Mouse (Mus musculus): ENCODE data around the gene Ndufa4l2. TPM values are rescaled to one million over a fixed set of nuclear protein-coding genes. Genes with fewer than 3 reads are reported as not detected.

Gene Ndufa4l2
- 10 to 100 TPM; 17.2 to 26.5 (median 21.6) TPM for total RNA-seq (2022)

DNA sequence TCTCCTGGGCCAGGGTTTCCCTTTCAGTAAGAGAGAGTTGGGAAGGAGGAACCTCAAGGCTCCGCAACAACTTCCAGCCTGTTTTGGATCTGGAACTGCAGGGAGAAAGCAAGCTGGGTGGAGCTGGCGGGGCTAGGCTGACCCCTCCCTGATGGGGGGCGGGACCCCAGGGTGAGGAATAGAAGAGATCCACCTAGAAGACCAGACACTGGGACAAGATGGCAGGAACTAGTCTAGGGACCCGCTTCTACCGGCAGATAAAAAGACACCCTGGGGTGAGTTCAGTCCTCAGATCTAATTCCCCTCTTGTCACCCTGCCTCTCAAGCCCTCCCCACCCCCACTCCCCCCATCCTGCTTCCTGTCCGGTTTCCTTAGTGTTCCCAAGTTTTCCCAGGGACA lies at the start of gene Ndufa4l2:
Ndufa4l2 (plus strand) TSS at position 204 of the 400 bp plus-strand sequence.
- peak; percentile 75 for DNase-seq (ENCODE audit: low spot score)

DNA sequence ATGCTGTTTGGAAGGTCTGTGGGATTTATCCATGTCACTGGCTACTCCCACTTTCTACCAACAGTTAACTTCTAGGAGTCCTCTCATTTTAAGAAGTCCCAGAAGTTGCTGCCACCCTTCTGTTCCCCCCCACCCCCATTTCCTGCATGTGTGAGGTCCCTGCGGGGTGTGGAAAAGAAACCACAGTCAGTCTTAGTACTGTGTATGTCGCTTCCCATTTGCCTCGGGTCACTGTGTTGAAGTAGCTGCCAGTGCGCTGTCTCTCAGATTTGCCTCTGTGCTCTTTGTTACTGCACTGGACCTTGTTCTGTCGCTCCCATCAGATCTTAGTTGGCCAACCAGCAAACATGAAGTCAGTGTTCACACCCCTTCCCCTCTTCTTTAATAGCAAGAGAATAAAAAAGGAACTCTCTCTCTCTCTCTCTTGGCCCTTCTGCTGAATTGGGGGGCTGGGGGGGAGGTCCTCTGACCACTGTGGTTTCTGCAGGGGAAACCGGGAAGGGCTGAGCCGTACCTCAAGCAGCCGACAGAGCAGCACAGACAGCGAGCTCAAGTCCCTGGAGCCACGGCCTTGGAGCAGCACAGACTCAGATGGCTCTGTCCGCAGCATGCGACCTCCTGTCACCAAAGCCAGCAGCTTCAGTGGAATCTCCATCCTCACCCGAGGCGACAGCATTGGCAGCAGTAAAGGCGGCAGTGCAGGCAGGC lies 43.3 kb upstream of the Ndufa4l2 start:
- no peak for DNase-seq (ENCODE audit: low spot score)

DNA sequence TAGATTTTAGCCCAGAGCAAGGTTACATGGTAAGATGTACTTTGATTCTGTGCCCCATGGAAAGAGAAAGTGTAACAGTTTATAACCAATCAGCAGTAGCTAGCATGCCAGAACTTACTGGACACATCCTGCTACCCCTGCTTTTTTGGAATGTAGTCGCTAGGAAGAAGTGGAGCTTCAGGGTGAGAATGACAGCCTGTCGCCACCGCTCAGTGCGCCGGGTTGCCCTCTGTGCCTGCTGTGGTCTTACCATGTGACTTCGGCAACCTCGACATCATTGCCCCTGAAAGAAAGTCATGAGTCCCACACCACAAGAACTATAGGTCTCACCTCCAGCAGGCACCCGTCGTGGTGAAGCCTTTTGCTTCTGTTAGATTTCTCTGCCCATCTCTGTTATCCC lies 42.0 kb upstream of the Ndufa4l2 start:
- DNase-seq (ENCODE audit: low spot score): no peak

DNA sequence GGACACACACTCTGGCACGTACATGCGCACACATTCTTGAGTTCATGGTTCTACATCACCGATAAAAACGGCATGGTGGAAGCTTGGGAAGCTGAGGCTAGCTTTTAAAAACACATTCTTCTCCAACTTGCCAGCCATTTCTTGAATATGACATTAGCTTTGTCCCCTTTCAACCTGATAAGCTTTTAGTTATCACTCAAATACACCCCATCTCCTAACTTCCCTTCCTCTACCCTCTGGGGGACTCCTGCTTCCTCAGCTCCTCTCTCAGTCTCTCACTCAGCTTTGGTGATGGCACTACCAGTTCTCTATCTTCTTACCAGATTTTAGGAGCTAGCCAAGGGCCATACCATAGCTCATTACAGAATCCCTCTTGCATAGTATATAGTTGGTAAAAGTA lies 39.6 kb upstream of the Ndufa4l2 start:
- no peak for DNase-seq (ENCODE audit: low spot score)

DNA sequence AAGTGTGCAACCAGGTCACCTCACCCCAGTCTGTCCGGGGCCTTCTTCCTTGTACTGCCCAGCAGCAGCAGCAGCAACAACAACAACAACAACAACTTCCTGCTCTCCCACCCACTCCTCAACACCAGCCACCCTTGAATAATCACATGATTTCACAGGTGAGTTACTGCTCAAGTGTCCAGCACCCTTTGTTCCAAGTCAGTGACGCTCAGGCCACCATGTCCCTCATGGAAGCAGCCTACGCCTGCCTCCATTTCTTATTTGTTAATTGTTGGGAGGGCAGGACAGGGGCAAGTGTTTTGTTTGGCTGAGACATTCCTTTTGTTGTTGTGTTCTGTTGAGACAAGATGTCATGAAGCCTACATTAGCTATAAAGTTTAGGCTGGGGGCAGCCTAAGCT lies 38.2 kb upstream of the Ndufa4l2 start:
- DNase-seq (ENCODE audit: low spot score): no peak

DNA sequence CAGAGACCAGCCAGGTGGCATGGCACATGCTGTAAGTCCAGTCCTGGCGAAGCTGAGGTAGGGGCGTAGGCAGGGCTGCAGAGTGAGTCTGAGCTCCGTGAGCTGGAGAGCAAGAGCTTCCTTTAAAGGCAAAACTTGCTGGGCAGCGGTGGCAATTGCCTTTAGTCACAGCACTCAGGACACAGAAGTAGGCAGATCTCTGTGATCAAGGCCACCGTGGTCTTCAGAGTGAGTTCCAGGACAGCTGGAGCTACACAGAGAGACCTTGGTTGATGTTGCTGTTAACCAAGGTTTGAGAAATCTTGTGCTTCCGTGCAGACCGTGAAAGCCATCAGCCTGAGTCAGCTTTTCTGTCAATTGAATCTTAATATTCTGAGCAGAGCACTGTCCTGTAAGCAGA lies 37.5 kb upstream of the Ndufa4l2 start:
- no peak for DNase-seq (ENCODE audit: low spot score)

DNA sequence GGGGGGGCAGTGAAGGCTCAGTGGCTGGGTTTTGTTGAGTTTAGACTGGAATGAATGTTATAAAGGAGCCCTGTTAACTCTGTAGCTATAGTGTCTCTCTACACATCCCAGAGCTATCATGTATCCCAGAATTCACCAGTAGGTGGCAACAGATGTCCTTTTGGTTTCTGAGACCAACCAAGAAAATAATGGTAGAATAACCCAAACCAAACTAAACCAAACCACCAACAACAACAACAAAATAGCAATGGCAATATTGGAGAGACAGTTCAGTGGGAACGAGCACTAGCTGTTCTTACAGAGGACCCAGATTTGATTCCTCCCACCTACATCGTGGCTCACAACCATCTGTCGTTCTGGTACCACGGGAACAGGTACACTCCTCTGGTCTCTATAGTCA lies 35.6 kb upstream of the Ndufa4l2 start:
- peak; percentile 22 for DNase-seq (ENCODE audit: low spot score)

DNA sequence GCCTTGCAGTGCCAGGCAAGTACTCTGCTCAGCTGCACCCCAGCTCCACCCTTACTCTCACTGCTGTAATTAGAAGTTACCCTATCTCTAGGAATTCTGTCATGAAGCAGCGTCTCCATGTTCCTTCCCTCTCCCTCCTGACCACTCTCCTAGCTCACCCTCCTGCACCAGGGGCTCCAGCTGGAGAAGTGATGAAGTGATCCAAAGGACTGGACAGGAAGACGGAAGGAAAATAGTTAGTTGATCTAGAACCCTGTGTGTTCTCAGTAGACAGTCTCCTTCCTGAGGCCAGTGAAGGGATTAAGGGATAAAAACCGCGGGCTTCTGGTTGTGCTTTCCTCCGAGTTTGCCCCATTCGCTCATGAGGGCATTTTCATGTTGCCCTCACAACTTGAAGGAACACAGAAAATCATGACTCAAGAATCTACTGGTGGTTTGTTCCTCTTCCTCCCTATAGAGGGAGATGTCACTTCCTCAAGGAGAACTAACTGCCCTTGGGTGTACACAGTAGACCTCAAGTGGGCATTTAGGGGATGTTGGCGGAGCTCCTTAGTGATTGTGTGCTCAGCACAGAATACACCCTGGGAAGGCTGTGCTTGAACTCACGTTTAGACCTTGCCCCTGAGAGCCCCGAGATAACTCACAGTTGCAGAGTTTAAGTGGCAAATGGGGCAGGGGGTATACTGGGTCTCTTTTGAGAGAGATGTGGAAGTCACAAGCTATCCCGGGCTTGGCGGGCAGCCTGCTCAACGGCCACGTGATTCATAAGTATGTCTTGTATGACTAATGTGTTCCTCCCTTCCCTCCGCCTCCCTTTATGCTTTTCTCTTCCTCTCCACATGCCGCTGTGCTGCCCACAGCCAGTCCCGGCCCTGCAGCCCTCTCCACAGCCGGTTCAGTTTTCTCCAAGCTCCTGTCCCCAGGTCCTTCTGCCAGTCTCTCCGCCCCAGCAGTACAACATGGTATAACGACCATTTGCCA lies 33.6 kb upstream of the Ndufa4l2 start:
- peak; percentile 46 for DNase-seq (ENCODE audit: low spot score)

DNA sequence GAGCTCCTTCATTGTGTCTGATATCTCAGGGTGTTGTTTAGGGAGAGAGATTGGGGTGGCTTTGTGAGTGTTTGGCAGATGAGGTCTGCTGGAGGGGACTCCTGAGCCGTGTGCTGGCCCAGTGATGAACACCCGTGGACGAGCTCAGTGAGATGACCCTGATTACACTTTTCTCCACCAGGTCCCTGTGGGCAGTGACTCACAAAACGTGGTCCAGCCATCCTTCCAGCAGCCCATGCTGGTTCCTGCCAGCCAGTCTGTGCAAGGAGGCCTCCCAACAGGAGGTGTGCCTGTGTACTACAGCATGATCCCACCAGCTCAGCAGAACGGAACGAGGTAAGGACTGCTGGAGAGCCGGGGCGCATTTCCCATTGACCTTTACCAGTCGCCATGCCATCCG lies 29.5 kb upstream of the Ndufa4l2 start:
- no peak for DNase-seq (ENCODE audit: low spot score)

DNA sequence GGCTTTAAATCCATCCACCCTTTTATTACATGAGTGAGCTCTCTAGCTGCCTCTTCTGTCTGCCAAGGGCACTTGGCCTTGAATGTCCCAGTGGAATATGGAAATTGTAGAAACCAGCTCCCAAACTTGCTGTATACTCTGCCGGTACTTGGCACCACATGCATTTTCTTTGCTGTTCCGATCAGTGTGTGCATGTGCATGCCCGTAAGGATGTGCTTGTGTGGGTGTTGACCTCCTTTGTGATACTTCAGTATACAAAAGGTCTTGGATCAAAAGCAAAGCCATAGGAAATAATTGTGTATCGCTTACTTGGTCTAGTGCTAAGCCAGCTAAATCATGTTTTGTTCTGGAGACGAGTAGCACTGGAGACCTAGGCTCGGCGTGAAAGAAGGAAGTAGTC lies 25.9 kb upstream of the Ndufa4l2 start:
- no peak for DNase-seq (ENCODE audit: low spot score)

DNA sequence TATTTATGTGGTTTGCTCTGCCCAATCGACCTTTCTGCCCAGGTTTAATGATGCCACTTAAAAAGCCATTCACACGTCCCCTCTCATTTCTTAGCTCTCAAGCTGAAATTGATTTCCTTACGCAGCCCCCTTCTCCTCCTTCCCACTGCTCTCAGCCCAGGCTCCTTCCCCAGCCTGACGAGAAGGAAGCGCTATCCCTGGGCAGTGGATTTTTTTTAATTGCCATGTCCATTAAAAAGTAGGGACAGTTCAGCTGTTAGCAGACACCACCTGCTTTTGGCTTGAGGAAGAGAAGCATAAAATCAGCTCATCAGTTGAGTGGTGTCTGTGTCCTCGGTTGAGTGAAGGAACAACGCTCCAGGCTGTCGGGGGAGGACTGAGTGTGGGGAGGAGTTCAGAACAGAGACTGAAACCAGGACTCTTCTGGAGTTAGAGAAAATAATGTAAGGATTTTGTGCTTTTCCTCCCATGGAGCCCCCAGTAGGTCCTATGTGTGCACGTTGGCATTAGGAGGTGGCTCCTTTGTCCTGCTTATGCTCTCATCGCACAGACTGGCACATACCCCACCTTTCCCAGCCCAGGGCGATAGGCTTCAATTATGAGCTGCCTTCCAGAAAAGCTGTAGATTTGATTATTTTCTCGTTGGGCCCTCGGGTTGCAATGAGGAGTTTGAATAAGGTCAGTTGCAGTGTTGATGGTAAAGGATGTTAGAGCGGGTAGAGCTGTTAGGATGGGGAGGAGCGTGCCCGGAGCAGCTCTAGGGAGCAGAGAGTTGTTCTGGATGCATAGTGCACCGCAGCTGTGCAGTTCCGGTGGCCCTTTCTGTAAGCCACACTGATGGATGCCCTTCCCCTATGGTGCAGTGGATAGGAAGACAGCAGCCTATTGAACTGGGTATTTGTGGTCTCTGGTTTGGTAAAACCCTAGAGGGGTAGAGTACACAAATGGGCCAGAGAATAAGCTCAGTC lies 24.3 kb upstream of the Ndufa4l2 start:
- no peak for DNase-seq (ENCODE audit: low spot score)

DNA sequence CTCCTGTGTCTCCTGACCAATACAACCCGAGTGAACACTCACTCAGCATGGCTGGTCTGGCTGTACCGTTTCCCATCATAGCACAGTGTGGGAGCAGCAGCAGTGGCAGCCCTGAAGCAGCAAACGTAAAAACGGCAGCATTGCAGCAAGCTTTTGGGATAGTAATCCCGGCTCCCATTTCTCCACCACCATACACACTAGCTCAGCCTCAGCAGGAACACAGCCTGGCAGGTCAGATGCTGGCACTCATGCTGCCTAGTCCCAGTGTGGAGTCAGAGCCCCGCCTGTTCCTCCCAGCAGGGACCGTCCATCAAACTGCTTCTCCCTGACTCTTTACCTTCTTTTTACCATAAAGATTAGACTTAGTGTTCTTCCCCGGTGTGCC lies 23.6 kb upstream of the Ndufa4l2 start:
- no peak for DNase-seq (ENCODE audit: low spot score)

DNA sequence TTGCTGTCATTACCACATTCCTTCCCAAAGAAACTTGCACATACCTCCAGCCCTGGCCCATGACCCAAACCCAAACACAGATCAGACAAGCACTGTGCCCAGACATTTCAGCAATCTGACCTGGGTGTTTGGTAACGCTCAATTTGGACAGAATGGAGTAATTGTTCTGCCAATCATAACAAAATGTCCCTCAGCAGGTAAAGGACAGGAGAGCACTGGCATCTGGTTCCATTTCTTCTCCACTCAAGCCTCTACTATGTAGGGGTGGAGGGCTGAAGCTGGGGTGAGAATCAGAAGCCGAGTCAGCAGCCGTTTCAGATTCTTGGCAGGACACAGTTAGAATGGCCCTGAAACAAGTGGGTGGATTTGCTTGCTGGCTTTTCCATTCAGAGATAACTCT lies 22.6 kb upstream of the Ndufa4l2 start:
- DNase-seq (ENCODE audit: low spot score): no peak

DNA sequence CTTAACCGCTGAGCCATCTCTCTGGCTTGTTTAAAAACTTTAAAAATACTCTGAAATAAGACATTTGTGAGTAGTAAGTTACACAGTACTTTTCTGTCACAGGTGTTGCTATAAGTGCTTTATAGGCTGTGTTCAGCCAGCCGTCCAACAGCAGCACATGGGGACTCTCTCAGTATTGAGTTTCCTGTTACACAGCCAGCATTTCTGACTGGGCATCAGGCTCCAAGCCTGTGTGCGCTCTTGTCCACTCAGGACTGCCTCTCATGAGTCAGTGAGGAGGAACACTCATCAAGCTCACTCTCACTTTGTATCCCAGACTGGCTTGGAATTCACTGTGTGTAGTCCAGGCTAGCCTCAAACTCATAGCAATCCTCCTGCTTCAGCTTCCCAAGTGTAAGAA lies 18.6 kb upstream of the Ndufa4l2 start:
- DNase-seq (ENCODE audit: low spot score): no peak

DNA sequence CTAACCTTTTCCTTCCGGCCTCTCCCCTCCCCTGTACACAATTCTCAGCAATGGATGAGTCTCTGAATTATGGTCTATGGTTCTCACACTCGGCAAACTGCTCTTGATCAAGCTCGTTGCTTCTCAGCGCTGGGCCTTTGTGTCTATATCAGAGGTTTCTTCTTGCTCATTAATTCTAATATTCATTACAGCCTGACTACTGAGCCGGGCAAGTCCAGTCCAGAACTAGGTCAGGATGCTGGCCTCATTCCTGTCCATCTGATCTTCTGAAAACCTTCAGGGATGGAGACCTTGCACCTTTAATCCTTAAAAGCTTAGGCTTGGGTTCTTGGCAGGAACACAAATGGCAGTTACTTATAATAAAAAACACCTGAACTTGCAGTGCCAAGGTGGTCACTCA lies 15.3 kb upstream of the Ndufa4l2 start:
- no peak for DNase-seq (ENCODE audit: low spot score)

DNA sequence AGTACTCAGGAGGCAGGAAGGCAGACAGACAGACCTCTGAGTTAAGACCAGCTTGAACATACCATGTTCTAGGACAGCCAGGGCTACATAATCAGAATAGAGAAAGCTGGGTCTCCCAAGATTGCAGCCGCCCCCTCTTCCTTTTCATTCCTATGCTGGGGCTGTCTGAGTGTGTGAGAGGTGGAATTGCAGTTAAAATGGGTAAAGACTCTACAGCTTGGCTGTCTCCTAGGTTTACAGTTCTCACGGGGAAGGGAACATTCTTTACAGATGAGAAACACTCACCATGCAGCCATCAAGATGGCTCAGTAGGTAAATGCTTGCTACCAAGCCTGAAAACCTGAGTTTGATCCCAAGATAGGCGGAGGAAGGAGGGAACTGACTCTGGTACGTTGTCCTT lies 14.7 kb upstream of the Ndufa4l2 start:
- no peak for DNase-seq (ENCODE audit: low spot score)

DNA sequence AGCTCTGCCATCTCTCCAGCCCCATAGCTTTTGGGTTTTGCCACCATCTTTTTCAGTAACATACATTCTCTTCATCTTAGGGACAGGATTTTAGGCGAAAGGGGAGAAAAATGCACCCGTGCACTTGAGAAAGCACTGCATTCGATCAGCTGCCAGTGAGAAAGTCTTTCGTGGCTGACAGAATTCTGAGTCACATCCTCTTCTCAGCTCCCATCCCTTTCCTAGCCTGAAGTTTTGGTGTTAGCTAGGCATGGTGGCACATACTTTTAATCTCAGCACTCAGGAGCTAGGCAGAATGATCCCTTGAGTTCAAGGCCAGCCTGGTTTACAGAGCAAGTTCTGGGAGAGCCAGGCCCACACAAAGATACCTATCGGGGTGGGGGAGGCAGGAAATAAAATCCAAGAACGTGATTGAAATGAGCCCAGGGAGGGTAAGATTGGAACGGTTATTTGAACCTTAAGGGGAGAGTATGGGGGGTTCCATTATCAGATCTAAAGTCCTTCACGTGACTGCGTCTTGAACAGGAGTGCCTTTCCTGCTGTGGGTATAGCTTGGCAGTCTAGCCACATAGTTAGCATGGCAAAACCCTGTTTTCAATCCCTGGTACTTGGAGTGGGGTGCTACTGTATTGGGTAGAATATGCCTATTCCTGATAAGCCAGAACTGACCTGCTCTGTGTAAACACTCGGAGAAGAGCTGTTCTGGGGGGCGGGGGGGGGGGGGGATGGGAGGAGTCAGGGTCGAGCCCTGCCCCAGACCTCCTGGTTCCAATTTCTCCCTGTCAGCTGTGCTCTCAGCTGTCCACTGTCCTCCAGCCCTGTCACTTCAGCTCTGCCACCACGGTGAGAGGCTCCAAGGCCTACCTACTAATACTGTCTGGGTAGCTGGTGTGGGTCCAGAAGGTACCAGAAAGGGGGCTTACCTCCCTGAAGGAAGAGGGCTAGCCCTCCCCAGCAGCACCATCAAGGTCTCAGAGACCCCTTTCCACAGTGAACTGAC lies 13.6 kb upstream of the Ndufa4l2 start, which contains the start of gene Stac3:
Stac3 (plus strand) TSS at position 793 of the 1,000 bp plus-strand sequence.
- DNase-seq (ENCODE audit: low spot score): no peak

DNA sequence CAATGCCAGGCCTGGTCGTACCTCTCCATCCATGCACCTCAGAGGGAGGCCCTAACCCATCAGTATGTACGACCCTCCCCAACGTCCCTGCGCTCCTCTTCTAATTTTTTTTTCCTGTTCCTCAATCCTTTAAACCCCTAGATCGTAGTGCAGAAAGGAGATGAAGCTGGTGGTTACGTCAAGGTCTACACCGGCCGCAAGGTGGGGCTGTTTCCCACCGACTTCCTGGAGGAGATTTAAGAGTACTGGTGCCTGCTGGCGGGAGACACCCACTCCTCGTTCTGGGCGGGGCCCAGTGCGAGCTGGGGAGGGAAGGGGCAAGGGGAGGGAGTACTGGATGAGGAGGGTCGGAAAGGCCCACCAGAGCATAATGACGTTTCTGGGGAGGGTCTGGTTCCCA lies 6.5 kb upstream of the Ndufa4l2 start:
- DNase-seq (ENCODE audit: low spot score): no peak

DNA sequence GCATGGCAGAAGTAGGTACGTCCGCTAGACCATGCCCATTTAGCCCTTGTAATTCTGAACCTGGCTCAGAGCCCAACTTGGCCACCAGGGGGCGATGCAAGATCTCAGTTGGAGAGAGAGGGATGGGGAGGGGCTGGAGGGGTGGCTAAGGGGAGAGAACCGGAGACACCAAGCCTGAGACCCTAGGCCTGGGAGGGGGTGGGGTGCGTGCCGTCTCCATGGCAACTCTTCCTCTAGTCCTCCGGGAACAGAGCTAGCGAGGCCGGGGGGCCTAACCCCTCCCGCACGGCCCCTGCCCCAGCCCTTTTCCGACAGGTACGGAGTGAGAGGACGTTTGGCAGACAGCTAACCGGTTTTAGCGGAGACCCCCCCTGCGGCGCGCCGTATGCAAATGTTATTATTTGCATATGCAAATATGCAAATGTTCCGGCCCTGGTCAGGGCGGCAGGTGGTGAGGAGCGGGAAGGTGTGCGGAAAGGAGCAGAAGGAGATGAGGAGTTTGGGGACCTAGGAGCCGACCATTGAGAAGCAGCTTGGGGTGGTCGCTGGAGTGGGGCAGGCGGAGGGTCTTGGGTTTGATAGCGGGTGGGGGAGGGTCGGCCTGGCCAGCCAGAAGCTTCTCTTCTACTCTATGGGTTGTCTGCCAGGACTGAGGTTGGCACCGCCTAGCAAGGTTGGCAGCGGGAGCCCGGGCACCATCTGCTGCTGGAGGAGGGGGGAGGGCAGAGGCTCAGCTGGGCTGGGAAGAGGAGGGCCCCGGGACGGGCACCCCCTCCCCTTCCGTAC lies 5.5 kb upstream of the Ndufa4l2 start:
- DNase-seq (ENCODE audit: low spot score): peak; percentile 68

All from heart, adult 8-10 months (tissue).